Mouse (Mus musculus) gastrocnemius, postnatal 10 days (tissue): ENCODE results near the gene Pdpk1. TPM values are rescaled to one million over a fixed set of nuclear protein-coding genes. Genes with fewer than 3 reads are reported as not detected.
"Not testable (repeated sequence)": the region's sequence is repeated elsewhere in the genome, so short reads cannot be mapped to it uniquely, and the experiment has no call there.

ENCODE experiments used
- DNase-seq: peaks from one replicate; pipeline ENCODE4 v3.0.0; 2021; ENCODE audit warnings: mixed read lengths
- total RNA-seq, 2 experiments: library from RNA; stranded (reverse); gene quantifications; 2 replicates each; pipeline ENCODE4 v1.2.3; 2021

Pdpk1 gene
- total RNA-seq, 2 experiments from 2014 or later, result 44.2 to 47.0 TPM

- DNase-seq, result peak; percentile 99
These were observed 12.6 kb upstream of the Pdpk1 start, which contains the start of gene Amdhd2 for GRCm38 (mm10) chr17:24163176-24163962. Gene Amdhd2 (minus strand): TSS chr17:24163766.

DNA sequence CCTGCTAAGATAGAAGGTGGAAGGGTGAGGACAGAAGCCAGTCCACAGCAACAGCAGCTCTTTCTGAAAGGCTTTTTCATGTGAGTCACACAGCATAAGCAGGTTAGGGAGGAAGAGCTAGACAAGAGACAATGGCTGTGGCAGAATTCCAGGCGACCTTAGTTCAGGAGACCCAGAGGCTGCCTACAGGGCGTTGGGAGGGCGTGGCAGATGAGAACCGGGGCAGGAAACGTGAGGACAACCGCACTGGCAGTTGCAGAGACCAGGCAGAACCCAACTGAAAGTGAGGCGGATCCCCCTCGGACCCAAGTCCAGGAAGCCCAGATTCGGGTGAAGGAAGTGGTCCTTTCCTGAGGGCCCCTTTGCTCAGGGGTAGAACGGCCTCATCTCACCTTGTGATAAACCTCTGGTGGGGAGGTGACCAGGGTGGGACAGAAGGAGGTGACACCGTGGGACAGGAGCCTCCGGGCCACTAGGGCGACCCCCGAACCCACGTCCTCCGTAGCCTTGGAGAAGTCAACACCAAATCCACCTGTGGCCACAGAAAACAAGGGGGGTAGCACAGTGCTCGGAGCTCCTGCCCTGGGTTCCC is 12.0 kb upstream of the Pdpk1 start:
- DNase-seq, result no peak

DNA sequence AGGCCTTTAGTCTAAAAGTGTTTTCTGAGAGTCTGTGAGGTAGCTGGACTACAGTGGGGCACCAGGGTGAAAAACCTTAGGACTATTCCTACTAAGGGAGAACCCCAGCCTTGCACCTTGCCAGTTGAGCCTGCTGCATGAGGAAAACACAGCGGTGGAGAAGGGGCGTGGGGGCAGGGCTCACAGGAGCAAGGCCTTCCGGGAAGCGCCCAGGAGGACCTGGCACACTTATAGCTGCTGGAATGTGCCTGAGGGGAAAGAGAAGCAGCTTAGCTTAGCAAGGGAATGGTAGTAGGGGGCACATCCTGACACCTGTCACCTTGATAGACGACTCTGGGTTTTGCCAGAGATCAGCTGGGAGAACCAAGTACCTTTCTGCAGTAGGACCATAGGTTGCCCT is 10.7 kb upstream of the Pdpk1 start:
- no peak for DNase-seq

- no peak for DNase-seq
These were observed 6.8 kb upstream of the Pdpk1 start for GRCm38 (mm10) chr17:24157526-24157925.

DNA sequence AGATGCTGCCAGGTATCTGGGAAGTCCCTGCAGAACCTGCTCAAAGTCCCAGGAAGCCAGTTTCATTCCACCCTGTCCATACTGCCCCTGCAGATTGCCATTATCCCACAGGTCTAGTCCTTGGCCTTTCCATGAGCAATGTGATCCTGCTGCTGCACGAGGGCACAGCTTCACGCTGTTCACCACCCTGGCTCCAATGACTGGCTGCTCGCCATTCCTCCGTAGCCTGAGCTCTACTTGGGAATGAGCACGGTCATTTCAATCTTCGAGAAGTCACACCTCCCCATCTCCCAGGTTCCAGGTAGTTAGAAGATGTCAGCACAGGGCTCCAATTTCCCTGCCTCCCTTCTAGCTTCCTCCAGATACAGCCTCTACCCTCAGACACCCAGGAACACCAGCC is 6.4 kb upstream of the Pdpk1 start:
- DNase-seq, result no peak

GRCm38 (mm10) chr17:24156394-24156793 is 5.7 kb upstream of the Pdpk1 start:
- no peak for DNase-seq

- no peak for DNase-seq
These were observed 5.0 kb upstream of the Pdpk1 start for GRCm38 (mm10) chr17:24155742-24156141.

- no peak for DNase-seq
These were observed 3.7 kb upstream of the Pdpk1 start for GRCm38 (mm10) chr17:24154463-24154862.

DNA sequence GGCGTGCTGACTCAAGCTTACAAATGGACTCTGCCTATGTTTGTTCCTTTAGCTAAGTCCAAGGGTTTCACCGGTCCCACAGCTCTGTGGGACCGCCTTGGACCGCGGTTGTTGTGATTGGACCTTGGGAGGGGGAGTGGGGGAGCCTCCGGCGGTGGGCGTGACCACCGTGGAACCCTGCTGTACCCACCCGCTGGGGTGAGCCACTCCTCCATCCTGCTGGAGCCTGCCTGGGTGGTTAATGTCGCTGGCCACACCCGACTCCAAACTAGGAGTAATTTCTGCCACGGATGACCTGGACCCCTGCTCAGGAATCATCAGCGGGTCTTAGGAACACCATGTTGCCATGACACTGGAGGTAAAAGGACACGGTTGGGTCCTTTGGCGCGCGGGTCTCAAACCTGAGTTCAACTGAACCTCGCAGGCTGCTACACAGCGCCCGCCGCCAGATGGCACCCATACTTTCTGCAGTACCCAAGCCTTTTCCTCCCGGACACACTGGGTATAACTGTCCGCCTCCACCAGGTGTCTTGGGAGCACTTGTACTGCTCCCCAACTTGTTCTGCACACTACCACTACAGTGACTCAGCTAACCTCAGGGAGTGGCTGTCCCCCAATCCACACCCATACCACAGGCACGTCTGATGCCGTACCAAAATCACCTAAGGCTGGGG is 1.3 kb upstream of the Pdpk1 start:
- DNase-seq, result peak; percentile 74

DNA sequence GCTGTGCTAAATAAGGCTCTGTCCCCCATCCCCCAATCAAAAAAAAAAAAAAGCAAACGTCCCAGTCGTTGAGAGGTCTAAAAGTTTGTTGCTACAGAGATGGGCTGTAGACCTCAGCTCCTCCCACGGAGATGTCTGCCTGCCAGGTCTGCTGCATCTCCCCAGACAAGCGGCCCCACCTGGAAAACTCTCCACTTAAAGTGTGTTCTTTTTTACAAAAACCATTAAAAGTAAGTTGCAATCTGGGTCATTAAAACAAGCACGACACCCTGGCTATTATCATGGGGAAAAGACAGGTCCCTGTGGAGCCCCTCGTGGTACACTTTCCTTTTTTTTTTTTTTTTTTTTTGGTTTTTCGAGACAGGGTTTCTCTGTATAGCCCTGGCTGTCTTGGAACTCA is 658 bp upstream of the Pdpk1 start:
- DNase-seq, result no peak

- no peak for DNase-seq
These were observed 1.3 kb downstream of the Pdpk1 start for GRCm38 (mm10) chr17:24149421-24149820.

- no peak for DNase-seq
These were observed 7.8 kb downstream of the Pdpk1 start for GRCm38 (mm10) chr17:24142897-24143296.

DNA sequence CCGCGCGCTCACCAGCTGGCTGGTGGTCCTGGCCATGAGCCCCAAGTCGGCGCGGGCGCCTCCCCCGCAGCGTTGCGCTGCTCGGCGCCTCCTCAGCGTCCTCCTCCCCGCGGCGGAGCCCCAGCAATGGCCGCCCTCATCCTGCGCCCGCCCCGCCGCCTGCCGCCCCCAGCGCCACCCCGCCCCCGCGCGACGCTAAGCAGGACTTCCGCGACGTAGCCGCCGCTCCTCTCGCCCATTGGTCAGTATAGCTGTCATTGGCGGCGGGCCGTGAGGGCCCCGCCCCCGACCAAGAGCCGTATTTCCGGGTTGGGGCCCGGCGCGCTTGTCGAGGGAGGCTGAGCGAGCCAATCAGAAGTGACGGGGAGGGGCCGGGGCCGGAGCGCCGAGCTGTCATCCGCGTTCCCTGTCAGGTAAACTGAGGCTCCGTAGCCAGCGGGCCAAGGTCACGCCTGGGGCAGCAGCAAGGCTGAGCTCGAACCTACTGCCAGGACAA is 9.3 kb downstream of the Pdpk1 start:
- DNase-seq, result peak; percentile 97

DNA sequence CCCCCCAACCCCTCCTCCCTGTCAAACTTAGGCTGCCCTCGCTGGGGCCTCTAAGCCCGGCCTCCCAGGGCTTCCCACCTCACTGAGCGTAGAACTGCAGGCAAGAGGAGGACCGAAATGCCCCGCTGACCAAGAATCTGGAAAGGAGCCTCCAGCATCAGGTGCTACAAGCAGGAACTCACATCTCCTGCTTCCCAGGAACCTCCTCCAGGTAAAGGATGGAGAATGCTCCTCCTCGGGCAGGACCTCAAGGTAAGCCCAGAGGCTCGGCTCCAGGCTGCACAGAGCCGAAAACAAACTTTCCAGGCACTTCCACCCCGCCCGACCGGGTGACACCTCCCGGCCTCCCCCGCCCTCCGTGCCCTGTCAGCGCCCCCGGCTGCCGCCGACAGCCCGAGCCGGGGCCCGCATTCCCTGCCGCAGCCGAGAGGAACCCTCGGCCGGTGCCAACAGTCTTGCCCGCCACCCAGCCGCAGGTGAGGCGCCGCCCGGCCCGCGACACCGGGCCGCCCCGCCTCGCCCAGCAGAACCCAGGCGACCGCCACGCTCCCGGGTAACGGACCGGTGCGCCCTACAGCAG is 9.8 kb downstream of the Pdpk1 start:
- peak; percentile 29 for DNase-seq

- DNase-seq, result no peak
These were observed 10.8 kb downstream of the Pdpk1 start for GRCm38 (mm10) chr17:24139968-24140367.

- no peak for DNase-seq
These were observed 11.5 kb downstream of the Pdpk1 start for GRCm38 (mm10) chr17:24139256-24139655.

DNA sequence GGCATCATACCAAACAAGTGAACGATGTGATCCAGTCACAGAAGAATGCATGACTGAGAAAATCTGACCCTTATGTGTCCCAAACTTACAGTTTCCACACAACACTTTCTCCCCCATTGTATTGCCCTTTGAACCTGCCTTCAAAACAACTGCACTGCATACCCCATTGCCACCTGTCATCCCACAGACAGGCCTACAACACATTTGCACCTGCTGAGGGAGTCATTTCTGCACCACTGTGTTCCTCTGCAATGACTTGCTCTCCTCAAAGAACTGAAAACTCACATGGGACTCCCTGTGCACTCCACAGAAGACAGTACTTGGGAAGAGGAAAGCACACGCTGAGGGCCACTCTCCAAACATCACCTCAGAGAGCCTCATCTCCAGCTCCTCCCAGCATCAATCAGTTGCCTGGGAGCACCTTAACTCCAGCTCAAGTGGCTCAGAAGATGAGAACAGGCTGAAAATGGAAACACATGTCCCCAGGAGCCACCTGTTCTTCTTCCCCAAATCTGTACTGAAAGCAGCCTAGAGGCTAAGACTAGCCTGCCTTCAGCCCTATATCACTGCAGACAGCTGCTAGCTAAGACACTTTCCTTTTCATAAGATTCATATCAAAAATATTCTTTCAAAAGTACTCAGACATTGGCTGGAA is 13.4 kb downstream of the Pdpk1 start:
- no peak for DNase-seq

GRCm38 (mm10) chr17:24134062-24134461 is 16.7 kb downstream of the Pdpk1 start:
- no peak for DNase-seq

DNA sequence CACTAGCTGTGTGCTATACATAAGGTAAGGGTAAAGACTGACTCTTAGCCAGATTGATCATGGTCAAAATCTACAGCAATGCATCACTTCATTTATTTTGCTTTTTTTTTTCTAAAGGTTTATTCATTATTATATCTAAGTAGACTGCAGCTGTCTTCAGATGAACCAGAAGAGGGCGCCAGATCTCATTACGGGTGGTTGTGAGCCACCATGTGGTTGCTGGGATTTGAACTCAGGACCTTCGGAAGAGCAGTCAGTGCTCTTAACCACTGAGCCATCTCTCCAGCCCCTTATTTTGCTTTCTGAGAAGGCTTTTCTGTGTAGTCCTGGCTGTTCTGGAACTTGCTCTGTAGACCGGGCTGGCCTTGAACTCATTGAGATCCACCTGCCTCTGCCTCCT is 17.8 kb downstream of the Pdpk1 start:
- DNase-seq, result not testable (repeated sequence)

DNA sequence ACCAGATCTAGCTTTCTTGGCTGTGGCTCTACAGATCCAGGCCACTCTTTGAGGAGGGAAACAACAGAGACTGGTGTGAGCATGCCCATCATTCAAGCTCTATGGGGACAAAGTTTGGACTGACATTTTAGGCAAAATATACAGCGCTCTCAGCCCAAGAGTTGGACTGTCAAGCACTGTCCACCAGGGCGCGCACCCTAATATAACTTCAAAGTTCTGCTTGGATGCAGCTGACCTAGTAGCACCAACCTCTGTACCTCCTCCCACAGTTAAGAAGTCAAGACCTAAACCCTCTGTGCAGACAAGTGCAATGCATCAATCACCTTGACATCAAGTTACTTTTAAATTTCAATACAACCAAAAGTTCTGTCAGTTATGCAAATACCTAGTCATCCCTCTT is 19.2 kb downstream of the Pdpk1 start:
- no peak for DNase-seq

DNA sequence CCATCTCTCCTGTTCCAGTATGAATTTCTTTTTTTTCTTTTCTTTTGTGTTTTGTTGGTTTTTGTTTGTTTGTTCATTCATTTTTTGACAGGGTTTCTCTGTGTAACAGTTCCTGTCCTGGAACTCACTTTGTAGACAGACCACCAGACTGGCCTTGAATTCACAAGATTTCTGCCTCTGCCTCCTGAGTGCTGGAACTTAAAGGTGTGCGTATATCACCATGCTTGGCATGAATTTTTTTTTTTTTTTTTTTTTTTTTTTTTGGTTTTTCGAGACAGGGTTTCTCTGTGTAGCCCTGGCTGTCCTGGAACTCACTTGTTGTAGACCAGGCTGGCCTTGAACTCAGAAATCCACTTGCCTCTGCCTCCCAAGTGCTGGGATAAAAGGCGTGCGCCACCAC is 21.5 kb downstream of the Pdpk1 start:
- DNase-seq, result not testable (repeated sequence)

- DNase-seq, result no peak
These were observed 23.1 kb downstream of the Pdpk1 start for GRCm38 (mm10) chr17:24127592-24127991.
